Mouse (Mus musculus) erythroblast, embryonic 14.5 days (primary cell): ENCODE measurements around the gene Gm49342.

Experiments used
- GATA1 ChIP-seq: IDR thresholded peaks from 2 replicates; pipeline ENCODE4 v1.6.1; 2012; ENCODE audit warnings: low read length, inconsistent platforms, mixed read lengths
- TAL1 ChIP-seq: IDR thresholded peaks from 3 replicates; pipeline ENCODE4 v1.6.1; 2012; ENCODE audit warnings: low read length, inconsistent platforms, mixed read lengths

DNA sequence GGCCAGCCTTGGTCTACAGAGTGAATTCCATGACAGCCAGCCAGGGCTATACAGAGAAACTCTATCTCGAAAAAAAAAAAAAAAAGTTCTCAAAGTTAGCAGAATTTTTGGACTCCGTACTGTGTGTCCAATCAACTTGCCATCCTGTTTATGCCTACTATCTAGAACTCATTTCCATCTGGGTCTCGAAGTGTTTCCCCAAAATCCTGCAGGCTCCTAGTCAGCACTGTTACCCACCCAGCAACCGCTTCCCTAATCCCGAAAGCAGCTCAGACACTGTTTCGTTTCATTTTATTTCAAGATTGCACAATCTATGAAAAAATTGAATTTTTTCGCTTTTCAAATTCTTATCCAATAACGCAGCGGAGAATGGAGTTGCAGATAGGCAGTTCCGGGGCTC, 11.2 kb downstream of the Gm49342 start:
- TF ChIP-seq GATA1 (no peak), TAL1 (no peak)
